Mouse (Mus musculus) mature B cell (primary cell): Measurements from ENCODE around the gene Sirt7.
"Not testable (repeated sequence)": the region's sequence is repeated elsewhere in the genome, so short reads cannot be mapped to it uniquely, and the experiment has no call there.

Experiments used
- in situ Hi-C: fragments of 300-500 bp; cut with MboI; formaldehyde crosslinking; loops from 2 replicates; pipeline ENCODE4 v1.14.3; 2019

Sirt7 gene

DNA sequence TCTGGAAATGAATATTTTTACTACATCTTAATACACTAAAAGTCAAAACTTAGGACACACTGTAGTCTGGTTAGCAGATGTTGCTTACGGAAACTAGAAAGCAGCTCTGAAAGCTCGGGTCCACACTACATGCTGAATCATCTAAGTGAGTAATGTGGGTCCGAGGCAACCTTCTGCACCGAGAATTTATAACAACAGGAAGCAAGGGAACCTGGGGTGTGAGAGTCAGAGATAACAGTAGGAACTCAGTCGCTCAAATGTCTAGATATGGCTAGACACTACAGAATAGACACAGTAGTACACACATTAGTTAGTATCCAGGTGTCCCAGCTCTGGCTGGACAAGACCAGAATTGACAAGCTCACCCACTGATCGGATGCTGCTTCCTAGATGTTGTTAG, 36.5 kb downstream of the Sirt7 start:
- in situ Hi-C loops = no loop called here

- in situ Hi-C loops = no loop called here
Measured at GRCm38 (mm10) chr11:120583937-120584336, 41.1 kb downstream of the Sirt7 start.

- in situ Hi-C loops = not testable (repeated sequence)
Measured at GRCm38 (mm10) chr11:120582982-120583293, 42.1 kb downstream of the Sirt7 start.

DNA sequence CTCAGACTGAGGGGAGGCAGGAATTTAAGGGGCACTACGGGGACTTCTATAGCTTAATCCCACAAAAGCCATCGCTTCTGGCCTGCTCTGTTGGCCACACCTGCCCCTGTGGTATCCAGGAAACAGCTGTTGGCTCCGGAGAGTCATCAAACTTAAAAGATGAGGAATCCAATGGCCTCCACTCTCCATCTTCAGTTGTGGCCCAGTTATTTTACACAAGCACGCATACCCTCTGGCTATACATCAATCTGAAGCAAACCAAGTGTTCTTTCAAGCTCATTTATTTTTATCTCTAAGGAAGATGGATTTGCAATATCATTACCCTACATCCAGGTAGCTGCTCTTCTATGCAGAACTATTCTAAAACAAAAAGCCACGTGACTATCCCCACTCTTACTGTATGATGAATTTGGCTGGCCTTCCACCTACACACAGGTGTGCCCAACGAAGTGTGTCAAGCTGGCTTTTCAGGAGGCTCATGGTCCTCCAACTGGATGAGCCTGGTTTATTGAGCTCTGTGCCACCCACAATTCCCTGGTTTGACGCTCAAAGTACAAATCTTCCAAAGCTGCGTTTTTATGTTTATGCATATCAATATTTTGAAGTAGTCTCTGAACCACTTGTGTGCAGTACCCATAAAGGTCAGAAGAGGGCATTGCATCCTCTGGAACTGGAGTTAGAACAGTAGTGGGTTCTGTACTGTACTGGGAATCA, 42.6 kb downstream of the Sirt7 start:
- in situ Hi-C loops = no loop called here

DNA sequence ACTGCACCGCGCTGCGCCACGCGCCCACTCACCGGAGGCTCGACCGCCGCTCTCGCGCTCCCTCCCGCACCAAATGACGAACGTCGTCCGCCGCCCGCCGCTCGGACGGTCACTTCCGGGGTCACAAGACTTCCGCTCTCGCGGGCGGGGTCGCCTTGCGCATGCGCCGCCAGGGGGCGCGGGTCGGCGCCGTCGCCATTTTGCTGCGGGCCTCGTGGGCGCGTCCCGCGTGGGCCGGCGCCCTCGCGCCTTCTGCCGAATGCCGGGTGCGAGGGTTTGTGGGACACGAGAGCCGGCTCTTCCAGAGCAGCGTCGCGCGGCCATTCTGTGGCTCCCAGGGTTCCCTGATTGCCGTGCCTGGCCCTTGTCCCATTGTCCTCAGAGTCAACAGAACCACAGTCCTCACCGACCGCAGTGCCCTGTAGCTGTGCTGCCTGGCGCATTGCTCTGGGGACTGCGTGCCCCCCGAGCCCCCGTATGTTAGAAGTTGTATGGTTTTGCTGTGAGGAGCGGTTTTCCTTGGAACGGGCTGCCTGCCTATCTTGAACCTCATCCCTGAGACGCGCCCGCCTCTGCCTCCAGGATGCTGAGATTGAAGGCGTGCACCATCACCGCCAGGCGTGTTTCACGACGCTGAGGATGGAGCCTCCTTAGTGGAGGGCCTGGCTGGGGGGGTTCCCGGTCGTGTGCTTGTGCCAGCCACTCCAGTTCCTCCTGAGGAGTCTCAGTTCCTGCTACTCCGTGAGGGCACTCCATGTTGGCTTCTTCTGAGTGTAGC, 43.4 kb downstream of the Sirt7 start, which contains the start of gene Arhgdia:
Gene Arhgdia, minus strand, starts transcription at position 135 of the 778 bp plus-strand sequence.
- in situ Hi-C loops = no loop called here

GRCm38 (mm10) chr11:120580871-120581331, 44.1 kb downstream of the Sirt7 start:
- in situ Hi-C loops = no loop called here

- in situ Hi-C loops = no loop called here
Measured at GRCm38 (mm10) chr11:120580190-120580589, 44.9 kb downstream of the Sirt7 start.

GRCm38 (mm10) chr11:120579316-120580107, 45.5 kb downstream of the Sirt7 start:
- in situ Hi-C loops = no loop called here

- in situ Hi-C loops = no loop called here
Measured at GRCm38 (mm10) chr11:120578694-120579243, 46.3 kb downstream of the Sirt7 start.

GRCm38 (mm10) chr11:120578024-120578693, 46.9 kb downstream of the Sirt7 start:
- in situ Hi-C loops = no loop called here

- in situ Hi-C loops = no loop called here
Measured at GRCm38 (mm10) chr11:120577211-120578023, 47.6 kb downstream of the Sirt7 start.

- in situ Hi-C loops = no loop called here
Measured at GRCm38 (mm10) chr11:120576365-120576981, 48.6 kb downstream of the Sirt7 start.

- in situ Hi-C loops = no loop called here
Measured at GRCm38 (mm10) chr11:120575940-120576339, 49.1 kb downstream of the Sirt7 start.

- in situ Hi-C loops = no loop called here
Measured at GRCm38 (mm10) chr11:120575046-120575445, 50.0 kb downstream of the Sirt7 start.

- in situ Hi-C loops = no loop called here
Measured at GRCm38 (mm10) chr11:120574278-120574600, 50.8 kb downstream of the Sirt7 start.

GRCm38 (mm10) chr11:120573585-120574277, 51.3 kb downstream of the Sirt7 start:
- in situ Hi-C loops = no loop called here

- in situ Hi-C loops = no loop called here
Measured at GRCm38 (mm10) chr11:120572752-120573584, 52.1 kb downstream of the Sirt7 start, which contains the start of gene P4hb. Gene P4hb (minus strand): TSS chr11:120573253.

DNA sequence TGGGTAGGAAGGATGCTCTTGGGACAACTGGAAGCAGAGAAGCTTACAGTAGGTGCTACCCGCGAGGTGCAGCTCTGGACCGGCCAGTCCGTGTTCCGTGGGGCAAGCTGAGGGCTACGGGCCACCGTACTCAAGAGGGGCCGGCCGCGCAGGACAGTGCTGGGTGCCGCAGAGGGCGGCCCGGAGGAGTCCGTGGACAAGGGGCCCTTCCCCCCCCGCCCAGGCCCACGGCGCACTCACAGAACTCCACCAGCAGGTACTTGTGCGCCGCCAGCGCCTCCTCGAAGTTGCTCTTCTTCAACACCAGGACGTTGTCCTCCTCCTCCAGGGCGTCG, 52.7 kb downstream of the Sirt7 start:
- in situ Hi-C loops = no loop called here
